Mouse (Mus musculus) CH12.LX (cell line): ENCODE measurements at regions not wholly inside any gene's neighbourhood (a gene's known extent, or its start where the extent isn't known, plus 50 kb on each side); places are given as distances from the start of the nearest gene placed in this dataset.

ENCODE experiments used
- DNase-seq: peaks from one replicate; pipeline ENCODE4 v3.0.0-alpha.2; 2013; ENCODE audit errors: extremely low read depth
- H3K27ac ChIP-seq: 2 replicates; pipeline ENCODE4 v1.5.1; 2012; ENCODE audit warnings: low read depth, mild to moderate bottlenecking, control low read depth, moderate library complexity; ENCODE audit not compliant: insufficient read depth
- H3K27me3 ChIP-seq: replicated peaks from 2 replicates; pipeline ENCODE3; 2012; ENCODE audit warnings: inconsistent platforms
- H3K36me3 ChIP-seq, 2 experiments: replicated peaks in 1 of 2; 2 replicates each; pipeline versions ENCODE3 to v1.6.1; 2012; ENCODE audit warnings: inconsistent platforms in 1 of 2, low read length in 1 of 2, mild to moderate bottlenecking in 1 of 2, mixed read lengths in 1 of 2, moderate library complexity in 1 of 2; ENCODE audit not compliant: control insufficient read depth in 1 of 2, insufficient read depth in 1 of 2
- H3K4me1 ChIP-seq, 2 experiments: 2 replicates each; pipeline ENCODE4 v1.6.1; 2012; ENCODE audit warnings: inconsistent platforms in 1 of 2, moderate library complexity in 1 of 2; ENCODE audit not compliant: insufficient read depth in 2 of 2, control insufficient read depth in 1 of 2
- H3K4me2 ChIP-seq: 2 replicates; pipeline ENCODE4 v1.6.1; 2012; ENCODE audit warnings: low read depth, mild to moderate bottlenecking, control low read depth; ENCODE audit not compliant: poor library complexity, insufficient read depth, severe bottlenecking
- H3K4me3 ChIP-seq, 3 experiments: fragments of 150-350 bp in 1 of 3; sonication (generic) in 1 of 3; replicated peaks in 1 of 3; 2 replicates each; pipeline versions ENCODE3 to v1.5.1; 2011 to 2012; ENCODE audit warnings: low read depth in 2 of 3, low read length in 2 of 3, mild to moderate bottlenecking in 2 of 3, moderate library complexity in 2 of 3, control low read depth in 1 of 3, improper control_type of control experiment in 1 of 3, inconsistent platforms in 1 of 3, mixed read lengths in 1 of 3; ENCODE audit not compliant: poor library complexity in 1 of 3
- H3K79me2 ChIP-seq: replicated peaks from 2 replicates; pipeline ENCODE4 v1.6.1; 2012; ENCODE audit warnings: mild to moderate bottlenecking, moderate library complexity; ENCODE audit not compliant: control insufficient read depth, poor library complexity, insufficient read depth, severe bottlenecking; ENCODE audit errors: extremely low read depth
- H3K9ac ChIP-seq: 2 replicates; pipeline ENCODE4 v1.6.1; 2012; ENCODE audit warnings: low read depth, mild to moderate bottlenecking, control low read depth, moderate library complexity; ENCODE audit not compliant: insufficient read depth
- H3K9me3 ChIP-seq: replicated peaks from 2 replicates; pipeline ENCODE3; 2012; ENCODE audit warnings: low read length, inconsistent platforms, mixed read lengths
- CHD1 ChIP-seq: IDR thresholded peaks from 2 replicates; pipeline ENCODE4 v1.6.1; 2012; ENCODE audit warnings: low read depth, low read length, improper control_type of control experiment, inconsistent platforms
- CHD2 ChIP-seq: IDR thresholded peaks from 2 replicates; pipeline ENCODE4 v1.6.1; 2011; ENCODE audit warnings: low read length, improper control_type of control experiment
- ETS1 ChIP-seq: conservative IDR thresholded peaks from 2 replicates; pipeline ENCODE4 v1.6.1; 2012; ENCODE audit warnings: low read depth, mild to moderate bottlenecking, inconsistent platforms, low read length, improper control_type of control experiment, moderate library complexity
- GABPA ChIP-seq: IDR thresholded peaks from 2 replicates; pipeline ENCODE4 v1.6.1; 2012; ENCODE audit warnings: low read depth, low read length, improper control_type of control experiment, inconsistent platforms; ENCODE audit not compliant: insufficient replicate concordance
- HCFC1 ChIP-seq: IDR thresholded peaks from 2 replicates; pipeline ENCODE4 v1.6.1; 2012; ENCODE audit warnings: low read depth, mild to moderate bottlenecking, inconsistent platforms, low read length, improper control_type of control experiment
- IRF4 ChIP-seq: IDR thresholded peaks from 2 replicates; pipeline ENCODE4 v1.6.1; 2014; ENCODE audit warnings: low read depth, mild to moderate bottlenecking, inconsistent platforms, low read length, improper control_type of control experiment
- JUND ChIP-seq: conservative IDR thresholded peaks from 2 replicates; pipeline ENCODE4 v1.6.1; 2011; ENCODE audit warnings: low read depth, low read length, improper control_type of control experiment
- MAFK ChIP-seq: IDR thresholded peaks from 2 replicates; pipeline ENCODE4 v1.6.1; 2011; ENCODE audit warnings: low read length, improper control_type of control experiment; ENCODE audit not compliant: insufficient replicate concordance
- MAX ChIP-seq: IDR thresholded peaks from 2 replicates; pipeline ENCODE4 v1.6.1; 2011; ENCODE audit warnings: low read length, improper control_type of control experiment
- MAZ ChIP-seq: IDR thresholded peaks from 2 replicates; pipeline ENCODE4 v1.6.1; 2012; ENCODE audit warnings: low read depth, mild to moderate bottlenecking, inconsistent platforms, low read length, improper control_type of control experiment, moderate library complexity
- MEF2A ChIP-seq: IDR thresholded peaks from 2 replicates; pipeline ENCODE4 v1.6.1; 2014; ENCODE audit warnings: low read depth, mild to moderate bottlenecking, inconsistent platforms, low read length, improper control_type of control experiment, borderline replicate concordance
- MXI1 ChIP-seq: IDR thresholded peaks from 2 replicates; pipeline ENCODE4 v1.6.1; 2011; ENCODE audit warnings: mild to moderate bottlenecking, low read depth, low read length, improper control_type of control experiment
- MYC ChIP-seq: IDR thresholded peaks from 2 replicates; pipeline ENCODE4 v1.6.1; 2011; ENCODE audit warnings: low read depth, mild to moderate bottlenecking, improper control_type of control experiment, low read length
- NRF1 ChIP-seq: IDR thresholded peaks from 2 replicates; pipeline ENCODE4 v1.6.1; 2014; ENCODE audit warnings: low read depth, mild to moderate bottlenecking, inconsistent platforms, low read length, improper control_type of control experiment, moderate library complexity
- PAX5 ChIP-seq: IDR thresholded peaks from 2 replicates; pipeline ENCODE4 v1.6.1; 2012; ENCODE audit warnings: low read length, inconsistent platforms, mixed read lengths
- SMC3 ChIP-seq: IDR thresholded peaks from 2 replicates; pipeline ENCODE4 v1.6.1; 2011; ENCODE audit warnings: low read depth, low read length, improper control_type of control experiment
- ZC3H11A ChIP-seq: IDR thresholded peaks from 2 replicates; pipeline ENCODE4 v1.6.1; 2012; ENCODE audit warnings: low read depth, mild to moderate bottlenecking, inconsistent platforms, low read length, improper control_type of control experiment
- ZKSCAN1 ChIP-seq: IDR thresholded peaks from 2 replicates; pipeline ENCODE4 v1.6.1; 2012; ENCODE audit warnings: low read depth, inconsistent platforms, low read length, improper control_type of control experiment, borderline replicate concordance
- dilution Hi-C: fragments of 300-500 bp; cut with MboI; formaldehyde crosslinking; loops from 2 replicates; pipeline ENCODE4 v1.14.3; 2020; ENCODE audit warnings: low sequenced_read_pairs; ENCODE audit not compliant: extremely low pct_unique_long_range_greater_than_20kb, extremely low pct_ligation_motif_present
- in situ Hi-C: fragments of 300-500 bp; cut with MboI; formaldehyde crosslinking; loops from 3 replicates; pipeline ENCODE4 v1.14.3; 2019; ENCODE audit warnings: low sequenced_read_pairs, low pct_ligation_motif_present, low pct_unique_long_range_greater_than_20kb, mixed read lengths

DNA sequence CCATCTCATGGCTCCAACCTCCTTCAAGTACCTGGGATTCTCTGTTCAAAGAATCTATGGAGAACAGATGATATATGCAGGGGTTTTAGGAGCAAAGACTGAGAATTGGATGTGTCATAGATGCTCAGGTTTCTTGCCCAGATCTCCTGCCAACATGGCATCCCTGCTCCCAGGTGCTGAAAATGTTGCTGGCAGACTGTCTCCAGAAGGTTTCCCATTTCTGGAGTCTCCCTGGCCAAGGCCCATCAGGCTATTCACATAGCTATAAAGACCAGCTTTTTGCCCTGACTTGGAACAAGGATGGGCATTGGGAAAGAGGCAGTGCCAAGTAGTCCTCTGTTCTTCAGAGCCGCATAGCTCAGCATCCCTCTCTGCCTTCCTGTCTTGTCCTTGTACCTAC lies 173.8 kb downstream of the Lpin1 start:
- DNase-seq: no peak
- dilution Hi-C loops (no loop called here), in situ Hi-C loops (no loop called here)
- TF ChIP-seq MXI1 (no peak), ZKSCAN1 (no peak), NRF1 (no peak), ETS1 (no peak), ZC3H11A (no peak), MAFK (no peak), MAX (no peak), MAZ (no peak), MYC (no peak), GABPA (no peak), HCFC1 (no peak), SMC3 (no peak), MEF2A (no peak), IRF4 (no peak)
- H3K36me3 ChIP-seq: no peaks in the 10 kb centered on the region
- no peak overlapping the region for H3K9ac ChIP-seq
- H3K27ac ChIP-seq: no peak overlapping the region
- H3K4me3 ChIP-seq: no peak overlapping the region
- no peaks in the 10 kb centered on the region for H3K27me3 ChIP-seq
- no peaks in the 10 kb centered on the region for H3K79me2 ChIP-seq
- H3K4me2 ChIP-seq: no peak overlapping the region
- peaks cover 0 to 4% of the 10 kb centered on the region in 2 experiments; a peak in 1 of 4 replicates for H3K4me1 ChIP-seq
- no peaks in the 10 kb centered on the region for H3K9me3 ChIP-seq

DNA sequence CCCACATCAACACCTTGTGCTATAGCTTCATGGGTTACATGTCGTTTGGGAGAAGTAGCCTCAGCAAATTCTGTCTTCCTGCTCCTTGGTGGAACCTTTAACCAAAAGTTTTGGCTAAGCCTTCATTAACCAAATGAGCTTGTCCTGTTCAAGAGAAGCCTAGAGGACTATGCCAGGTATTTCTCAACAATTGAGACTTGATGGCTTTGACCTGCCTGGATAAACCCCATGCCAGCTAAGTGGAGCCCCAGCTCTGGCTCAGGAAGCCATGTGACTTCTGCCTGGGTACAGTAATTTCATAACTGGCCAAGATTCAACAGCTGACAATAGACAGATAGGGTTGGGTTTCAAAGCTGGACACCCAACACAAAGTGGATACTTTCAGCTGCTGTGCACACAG lies 174.5 kb downstream of the Lpin1 start:
- dilution Hi-C loops: no loop called here
- peaks cover 0 to 4% of the 10 kb centered on the region in 2 experiments; a peak in 1 of 4 replicates for H3K4me1 ChIP-seq
- H3K4me2 ChIP-seq: no peak overlapping the region
- H3K27ac ChIP-seq: no peak overlapping the region
- no peaks in the 10 kb centered on the region for H3K27me3 ChIP-seq
- DNase-seq: no peak
- H3K9me3 ChIP-seq: no peaks in the 10 kb centered on the region
- TF ChIP-seq PAX5 (no peak), JUND (no peak), CHD2 (no peak), CHD1 (no peak)
- H3K79me2 ChIP-seq: no peaks in the 10 kb centered on the region
- H3K36me3 ChIP-seq: no peaks in the 10 kb centered on the region
- H3K9ac ChIP-seq: no peak overlapping the region
- in situ Hi-C loops: no loop called here
- H3K4me3 ChIP-seq: no peak overlapping the region
